Mouse (Mus musculus) C2C12 (cell line): ENCODE data around the gene Arhgef7. TPM values are rescaled to one million over a fixed set of nuclear protein-coding genes. Genes with fewer than 3 reads are reported as not detected.

Experiments used
- H3K27me3 ChIP-seq: one replicate; pipeline ENCODE4 v1.6.1; 2011; ENCODE audit not compliant: control insufficient read depth, insufficient read depth, insufficient read length
- H3K36me3 ChIP-seq: one replicate; pipeline ENCODE4 v1.6.1; 2011; ENCODE audit not compliant: control insufficient read depth, insufficient read depth
- H3K4me3 ChIP-seq: one replicate; pipeline ENCODE4 v1.5.1; 2011; ENCODE audit warnings: mild to moderate bottlenecking, control low read depth; ENCODE audit not compliant: poor library complexity, insufficient read depth, severe bottlenecking
- H3K79me2 ChIP-seq: one replicate; pipeline ENCODE4 v1.6.1; 2011; ENCODE audit not compliant: control insufficient read depth, insufficient read depth
- H3K79me3 ChIP-seq: one replicate; pipeline ENCODE4 v1.6.1; 2011; ENCODE audit warnings: low read depth, control low read depth
- H3ac ChIP-seq: one replicate; pipeline ENCODE3; 2011; ENCODE audit warnings: low read depth; ENCODE audit not compliant: control insufficient read depth, insufficient read length
- CEBPB ChIP-seq: IDR thresholded peaks from one replicate; pipeline ENCODE4 v1.6.1; 2011; ENCODE audit warnings: low read depth, mild to moderate bottlenecking, control low read depth, moderate library complexity
- CTCF ChIP-seq: IDR thresholded peaks from one replicate; pipeline ENCODE4 v1.5.1; 2011; ENCODE audit not compliant: control insufficient read depth, insufficient read depth, insufficient read length
- FOSL1 ChIP-seq: IDR thresholded peaks from one replicate; pipeline ENCODE4 v1.8.0; 2011; ENCODE audit warnings: mild to moderate bottlenecking, low read length; ENCODE audit not compliant: poor library complexity, insufficient read depth, severe bottlenecking
- MAX ChIP-seq: IDR thresholded peaks from one replicate; pipeline ENCODE4 v1.6.1; 2011; ENCODE audit warnings: mild to moderate bottlenecking, control low read depth
- MYOD1 ChIP-seq: IDR thresholded peaks from one replicate; pipeline ENCODE4 v1.6.1; 2011; ENCODE audit warnings: low read depth; ENCODE audit not compliant: control insufficient read depth, insufficient read length
- MYOG ChIP-seq: IDR thresholded peaks from one replicate; pipeline ENCODE4 v1.6.1; 2011; ENCODE audit not compliant: control insufficient read depth, insufficient read length; ENCODE audit errors: extremely low read depth
- USF1 ChIP-seq: IDR thresholded peaks from one replicate; pipeline ENCODE4 v1.6.1; 2011; ENCODE audit warnings: low read depth, mild to moderate bottlenecking, control low read depth, moderate library complexity
- polyA plus RNA-seq: library from polyadenylated mRNA; unstranded; fragments of >200 nt; fragmentation: generic; extraction: Trizol; gene quantifications from one replicate; pipeline ENCODE4 v1.2.1, GENCODE M21; 2012; ENCODE audit warnings: missing spikeins

Gene Arhgef7
- polyA plus RNA-seq, 1 experiment = 16.8 TPM

- H3K27me3 ChIP-seq = no peaks in the 10 kb centered on the region
- H3K36me3 ChIP-seq = no peaks in the 10 kb centered on the region
- H3K79me3 ChIP-seq = no peaks in the 10 kb centered on the region
- TF ChIP-seq MYOG (no peak), FOSL1 (no peak), MYOD1 (no peak), MAX (no peak), CEBPB (no peak), USF1 (no peak), CTCF (no peak)
- H3K4me3 ChIP-seq = no peak overlapping the region
- H3ac ChIP-seq = no peak overlapping the region
- no peaks in the 10 kb centered on the region for H3K79me2 ChIP-seq
Observed at GRCm38 (mm10) chr8:11834691-11835090, 107.2 kb downstream of the Arhgef7 start.

- H3K79me2 ChIP-seq = no peaks in the 10 kb centered on the region
- peaks cover 25% of the 10 kb centered on the region for H3K27me3 ChIP-seq
- H3K36me3 ChIP-seq = no peaks in the 10 kb centered on the region
- no peaks in the 10 kb centered on the region for H3K79me3 ChIP-seq
- no peak within 1 kb of the TSS for H3ac ChIP-seq
- H3K4me3 ChIP-seq = no peak within 1 kb of the TSS
- TF ChIP-seq MAX = no peak
- no peak for TF ChIP-seq MYOD1
- TF ChIP-seq CTCF = no peak
- TF ChIP-seq CEBPB = no peak
- TF ChIP-seq USF1 = no peak
- no peak for TF ChIP-seq MYOG
Observed at GRCm38 (mm10) chr8:11840174-11840573, 112.7 kb downstream of the Arhgef7 start, which contains the start of gene Tex29. Tex29 (plus strand) TSS chr8:11840474.

DNA sequence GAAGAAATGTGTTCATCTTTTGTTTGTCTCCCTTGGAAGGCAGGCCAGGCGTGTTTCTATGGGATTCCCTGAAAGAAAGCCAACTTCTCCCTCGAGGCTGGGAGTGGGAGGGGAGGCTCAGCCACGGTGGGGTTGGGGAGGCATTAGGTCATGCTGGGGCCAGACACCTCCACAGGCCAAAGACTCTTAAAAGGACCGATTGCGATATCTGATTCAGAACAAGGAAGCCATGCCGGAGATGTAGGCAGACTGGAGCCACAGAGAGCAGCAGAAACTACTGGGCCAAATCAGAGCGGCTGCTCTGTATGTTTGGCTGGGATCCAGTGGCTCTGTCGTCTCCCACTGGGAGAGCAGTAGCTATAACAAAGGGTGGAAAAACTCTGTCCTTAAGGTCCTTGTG, 114.0 kb downstream of the Arhgef7 start:
- Histone ChIP-seq H3K36me3 (no peaks in the 10 kb centered on the region), H3K4me3 (no peak overlapping the region), H3ac (no peak overlapping the region), H3K27me3 (peaks cover 27% of the 10 kb centered on the region), H3K79me3 (no peaks in the 10 kb centered on the region), H3K79me2 (no peaks in the 10 kb centered on the region)
- TF ChIP-seq USF1 = no peak
- TF ChIP-seq FOSL1 = no peak
- no peak for TF ChIP-seq MAX
- no peak for TF ChIP-seq MYOD1
- no peak for TF ChIP-seq CTCF
- no peak for TF ChIP-seq MYOG
- TF ChIP-seq CEBPB = no peak

GRCm38 (mm10) chr8:11842757-11843156, 115.2 kb downstream of the Arhgef7 start:
- Histone ChIP-seq H3K79me3 (no peaks in the 10 kb centered on the region), H3K4me3 (no peak overlapping the region), H3K36me3 (no peaks in the 10 kb centered on the region), H3K79me2 (no peaks in the 10 kb centered on the region), H3K27me3 (peaks cover 33% of the 10 kb centered on the region), H3ac (no peak overlapping the region)
- TF ChIP-seq FOSL1 = no peak
- TF ChIP-seq MAX = no peak
- no peak for TF ChIP-seq MYOG
- TF ChIP-seq CEBPB = no peak
- TF ChIP-seq USF1 = no peak
- TF ChIP-seq CTCF = no peak
- no peak for TF ChIP-seq MYOD1

GRCm38 (mm10) chr8:11843677-11844315, 116.3 kb downstream of the Arhgef7 start:
- peaks cover 33% of the 10 kb centered on the region for H3K27me3 ChIP-seq
- H3K36me3 ChIP-seq = no peaks in the 10 kb centered on the region
- no peak overlapping the region for H3K4me3 ChIP-seq
- no peaks in the 10 kb centered on the region for H3K79me2 ChIP-seq
- no peaks in the 10 kb centered on the region for H3K79me3 ChIP-seq
- no peak overlapping the region for H3ac ChIP-seq
- TF ChIP-seq CEBPB (no peak), MYOG (no peak), CTCF (no peak), USF1 (no peak), MAX (no peak), MYOD1 (no peak), FOSL1 (no peak)

- no peak for TF ChIP-seq MYOG
- TF ChIP-seq FOSL1 = no peak
- TF ChIP-seq MAX = no peak
- Histone ChIP-seq H3K4me3 (no peak overlapping the region), H3K79me2 (no peaks in the 10 kb centered on the region), H3K79me3 (no peaks in the 10 kb centered on the region), H3ac (no peak overlapping the region), H3K36me3 (no peaks in the 10 kb centered on the region), H3K27me3 (peaks cover 33% of the 10 kb centered on the region)
Observed at GRCm38 (mm10) chr8:11844316-11844685, 116.8 kb downstream of the Arhgef7 start.
